Mouse (Mus musculus) spleen, adult 18-20 months (tissue): ENCODE measurements around the gene Olig1.

Experiments
- DNase-seq, 2 experiments: peaks; one replicate each; pipeline ENCODE4 v3.0.0; 2022; ENCODE audit warnings: mixed read lengths in 2 of 2

Gene Olig1

GRCm38 (mm10) chr16:91269468-91270211 is at the start of gene Olig1:
Gene Olig1 (plus strand): TSS chr16:91269772.
- DNase-seq, result no peak

- no peak for DNase-seq
Observed at GRCm38 (mm10) chr16:91222171-91222642, 47.4 kb upstream of the Olig1 start.

- no peak for DNase-seq
Observed at GRCm38 (mm10) chr16:91222643-91223271, 46.8 kb upstream of the Olig1 start.

- DNase-seq, result no peak
Observed at GRCm38 (mm10) chr16:91223327-91224067, 46.1 kb upstream of the Olig1 start.

GRCm38 (mm10) chr16:91224068-91224402 is 45.5 kb upstream of the Olig1 start:
- DNase-seq, result no peak

GRCm38 (mm10) chr16:91224481-91225232 is 44.9 kb upstream of the Olig1 start:
- no peak for DNase-seq

- DNase-seq, result no peak
Observed at GRCm38 (mm10) chr16:91225233-91226037, 44.1 kb upstream of the Olig1 start, which contains the start of gene Olig2. Gene Olig2 (plus strand): TSS chr16:91225457.

GRCm38 (mm10) chr16:91226038-91226882 is 43.3 kb upstream of the Olig1 start:
- no peak for DNase-seq

GRCm38 (mm10) chr16:91226883-91227759 is 42.5 kb upstream of the Olig1 start:
- no peak for DNase-seq

- no peak for DNase-seq
Observed at GRCm38 (mm10) chr16:91227760-91228043, 41.9 kb upstream of the Olig1 start.

GRCm38 (mm10) chr16:91228238-91229071 is 41.1 kb upstream of the Olig1 start:
- DNase-seq, result no peak

- DNase-seq, result no peak
Observed at GRCm38 (mm10) chr16:91229072-91229348, 40.6 kb upstream of the Olig1 start.

GRCm38 (mm10) chr16:91229643-91230042 is 39.9 kb upstream of the Olig1 start:
- DNase-seq, result no peak

- no peak for DNase-seq
Observed at GRCm38 (mm10) chr16:91231781-91232469, 37.6 kb upstream of the Olig1 start.

- DNase-seq, result no peak
Observed at GRCm38 (mm10) chr16:91232470-91233240, 36.9 kb upstream of the Olig1 start.

- DNase-seq, result no peak
Observed at GRCm38 (mm10) chr16:91233241-91233944, 36.2 kb upstream of the Olig1 start.

- no peak for DNase-seq
Observed at GRCm38 (mm10) chr16:91239024-91239423, 30.5 kb upstream of the Olig1 start.
